Mouse (Mus musculus) hindbrain, embryonic 15.5 days (tissue): ENCODE measurements around the gene Gm498. TPM values are rescaled to one million over a fixed set of nuclear protein-coding genes. Genes with fewer than 3 reads are reported as not detected.
A peak's percentile ranks its signal among the peaks of the same experiment; 100 is the strongest.

Experiments
- ATAC-seq: fragments of 200-750 bp; cut with Nextera tagmentation; 2 replicates; pipeline ENCODE4 v1.8.0; 2017; ENCODE audit warnings: low read depth, moderate number of reproducible peaks, moderate TSS enrichment; ENCODE audit not compliant: low FRiP score
- H3K27ac ChIP-seq: fragments of 300-500 bp; sonication (generic); replicated peaks from 2 replicates; pipeline ENCODE4 v1.5.1; 2015; ENCODE audit warnings: mild to moderate bottlenecking, inconsistent platforms
- H3K27me3 ChIP-seq: fragments of 300-500 bp; sonication (generic); 2 replicates; pipeline ENCODE4 v1.6.1; 2015; ENCODE audit warnings: control low read depth, inconsistent platforms
- H3K36me3 ChIP-seq: fragments of 300-500 bp; sonication (generic); 2 replicates; pipeline ENCODE4 v1.6.1; 2015; ENCODE audit warnings: control low read depth, inconsistent platforms
- H3K4me1 ChIP-seq: fragments of 300-500 bp; sonication (generic); replicated peaks from 2 replicates; pipeline ENCODE4 v1.6.1; 2015; ENCODE audit warnings: control low read depth, inconsistent platforms
- H3K4me2 ChIP-seq: fragments of 300-500 bp; sonication (generic); 2 replicates; pipeline ENCODE4 v1.6.1; 2015; ENCODE audit warnings: moderate library complexity, mild to moderate bottlenecking, inconsistent platforms
- H3K4me3 ChIP-seq: fragments of 300-500 bp; sonication (generic); 2 replicates; pipeline ENCODE4 v1.5.1; 2015; ENCODE audit warnings: mild to moderate bottlenecking, inconsistent platforms
- H3K9ac ChIP-seq: fragments of 300-500 bp; sonication (generic); 2 replicates; pipeline ENCODE4 v1.6.1; 2015; ENCODE audit warnings: inconsistent platforms
- H3K9me3 ChIP-seq: fragments of 300-500 bp; sonication (generic); 2 replicates; pipeline ENCODE4 v1.6.1; 2016; ENCODE audit warnings: control low read depth, inconsistent platforms
- WGBS: fragments of 180-500 bp; shearing (Covaris S2); methylation state at CpG from one replicate; pipeline ENCODE4 v1.1.7; 2015; 5-methylcytosine and 5-hydroxymethylcytosine counted together
- polyA plus RNA-seq: library from polyadenylated mRNA; unstranded; fragments of >200 nt; fragmentation: Nextera tagmentation; extraction: Ambion mirVana; gene quantifications from 2 replicates; pipeline ENCODE4 v1.2.1, GENCODE M21; 2015

Gm498 gene
- not detected in 2 replicates for polyA plus RNA-seq

GRCm38 (mm10) chr7:143866538-143866937, at the start of gene Gm498:
TSS of gene Gm498 (plus strand) at chr7:143866838.
- Histone ChIP-seq H3K9ac (no peak within 1 kb of the TSS), H3K27ac (no peak within 1 kb of the TSS), H3K4me3 (no peak within 1 kb of the TSS), H3K4me2 (no peak within 1 kb of the TSS), H3K4me1 (no peaks in the 10 kb centered on the region), H3K27me3 (no peaks in the 10 kb centered on the region), H3K36me3 (no peaks in the 10 kb centered on the region), H3K9me3 (no peaks in the 10 kb centered on the region)
- 91% methylated on average over 2 of the region's 2 CpGs for WGBS
- no peak for ATAC-seq

GRCm38 (mm10) chr7:143819201-143819600, 47.4 kb upstream of the Gm498 start:
- no peak overlapping the region for H3K4me3 ChIP-seq
- H3K4me2 ChIP-seq, result no peak overlapping the region
- H3K27me3 ChIP-seq, result no peaks in the 10 kb centered on the region
- no peak overlapping the region for H3K9ac ChIP-seq
- H3K27ac ChIP-seq, result no peak overlapping the region
- 84% methylated on average over 4 of the region's 4 CpGs for WGBS
- no peak for ATAC-seq
- H3K36me3 ChIP-seq, result peaks cover 13% of the 10 kb centered on the region; the same call in 1 of the 2 replicates
- peaks cover 16% of the 10 kb centered on the region for H3K4me1 ChIP-seq
- no peaks in the 10 kb centered on the region for H3K9me3 ChIP-seq

DNA sequence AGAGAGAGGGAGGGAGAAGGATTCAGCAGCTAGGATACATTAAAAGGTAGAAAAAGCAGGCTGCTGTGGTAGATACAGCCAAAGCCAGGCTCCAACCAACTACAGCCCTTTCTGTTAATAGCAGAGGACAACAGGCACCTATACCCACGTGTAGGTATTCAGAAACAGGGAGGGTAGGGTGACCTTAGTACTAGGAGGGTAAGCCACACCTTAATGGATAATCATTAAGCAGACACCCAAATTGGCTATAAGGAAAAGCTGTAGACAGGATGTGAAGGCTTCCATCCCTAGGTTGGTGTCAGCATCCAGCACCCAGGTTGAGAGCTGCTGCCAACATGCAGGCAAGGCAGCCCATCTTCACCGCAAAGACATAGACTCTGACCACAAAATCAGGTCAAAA, 45.4 kb upstream of the Gm498 start:
- H3K36me3 ChIP-seq, result 0 out of 2 replicates have a peak, but pooled peaks cover 3% of the 10 kb centered on the region
- no peak overlapping the region for H3K9ac ChIP-seq
- H3K27me3 ChIP-seq, result no peaks in the 10 kb centered on the region
- peaks cover 16% of the 10 kb centered on the region for H3K4me1 ChIP-seq
- H3K4me2 ChIP-seq, result no peak overlapping the region
- no peak for ATAC-seq
- 85% methylated on average over 2 of the region's 2 CpGs for WGBS
- no peak overlapping the region for H3K27ac ChIP-seq
- H3K9me3 ChIP-seq, result no peaks in the 10 kb centered on the region
- H3K4me3 ChIP-seq, result no peak overlapping the region

- peak within 1 kb of the TSS; percentile 57 for H3K4me3 ChIP-seq
- H3K27me3 ChIP-seq, result no peaks in the 10 kb centered on the region
- peak within 1 kb of the TSS; percentile 70 for H3K4me2 ChIP-seq
- no peaks in the 10 kb centered on the region for H3K9me3 ChIP-seq
- H3K27ac ChIP-seq, result peak within 1 kb of the TSS; percentile 82
- peak within 1 kb of the TSS; percentile 73 for H3K9ac ChIP-seq
- ATAC-seq, result peak; percentile 98
- WGBS, result under 1% methylated on average over 40 of the region's 40 CpGs
- peaks cover 16% of the 10 kb centered on the region for H3K4me1 ChIP-seq
- 0 out of 2 replicates have a peak, but pooled peaks cover 3% of the 10 kb centered on the region for H3K36me3 ChIP-seq
Measured at GRCm38 (mm10) chr7:143822375-143823265, 44.0 kb upstream of the Gm498 start, which contains the start of the genes Nadsyn1 and Dhcr7. TSS of gene Nadsyn1 (minus strand) at chr7:143822849. TSS of gene Dhcr7 (plus strand) at chr7:143823145.

GRCm38 (mm10) chr7:143823266-143823605, 43.4 kb upstream of the Gm498 start:
- Histone ChIP-seq H3K4me3 (peak overlapping the region; percentile 57), H3K9ac (peak overlapping the region; percentile 34), H3K4me2 (peak overlapping the region; percentile 70), H3K36me3 (0 out of 2 replicates have a peak, but pooled peaks cover 3% of the 10 kb centered on the region), H3K9me3 (no peaks in the 10 kb centered on the region), H3K27me3 (no peaks in the 10 kb centered on the region), H3K27ac (peak overlapping the region; percentile 82), H3K4me1 (peaks cover 16% of the 10 kb centered on the region)
- ATAC-seq, result peak; percentile 35; the same call in 1 of the 2 replicates
- 80% methylated on average over 4 of the region's 4 CpGs for WGBS

- ATAC-seq, result no peak
- H3K36me3 ChIP-seq, result no peaks in the 10 kb centered on the region
- H3K27me3 ChIP-seq, result no peaks in the 10 kb centered on the region
- peaks cover 31% of the 10 kb centered on the region for H3K4me1 ChIP-seq
- H3K4me2 ChIP-seq, result no peak overlapping the region
- H3K27ac ChIP-seq, result no peak overlapping the region
- WGBS, result 89% methylated on average over 2 of the region's 2 CpGs
- no peaks in the 10 kb centered on the region for H3K9me3 ChIP-seq
- no peak overlapping the region for H3K4me3 ChIP-seq
- no peak overlapping the region for H3K9ac ChIP-seq
Measured at GRCm38 (mm10) chr7:143826985-143827384, 39.7 kb upstream of the Gm498 start.

GRCm38 (mm10) chr7:143829504-143830331, 36.9 kb upstream of the Gm498 start:
- Histone ChIP-seq H3K27me3 (no peaks in the 10 kb centered on the region), H3K9me3 (no peaks in the 10 kb centered on the region), H3K27ac (peak overlapping the region; percentile 96), H3K36me3 (no peaks in the 10 kb centered on the region), H3K9ac (peak overlapping the region; percentile 73), H3K4me1 (peaks cover 49% of the 10 kb centered on the region), H3K4me2 (peak overlapping the region; percentile 82), H3K4me3 (peak overlapping the region; percentile 61)
- peak; percentile 98 for ATAC-seq
- under 1% methylated on average over 37 of the region's 37 CpGs for WGBS

DNA sequence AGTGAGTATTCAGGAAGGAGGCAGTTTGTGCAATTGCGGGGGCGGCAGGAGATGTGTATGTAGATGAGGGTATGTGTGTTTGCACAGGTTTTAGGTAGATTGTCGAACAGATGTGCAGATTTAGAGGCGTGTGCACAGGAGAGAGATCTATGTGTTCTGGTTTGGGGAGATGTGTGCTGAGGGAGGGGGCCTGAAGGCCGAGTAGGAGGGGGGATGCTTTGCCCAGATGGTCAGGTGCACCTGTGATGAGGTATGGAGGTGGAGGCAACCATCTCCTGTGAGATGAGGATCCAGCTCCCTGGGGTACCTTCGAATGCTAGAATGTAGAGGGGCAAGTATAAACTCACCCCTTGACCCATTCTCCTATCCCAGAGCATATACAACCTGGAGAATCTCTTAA, 36.2 kb upstream of the Gm498 start:
- Histone ChIP-seq H3K9me3 (no peaks in the 10 kb centered on the region), H3K4me3 (peak overlapping the region; percentile 61), H3K27me3 (no peaks in the 10 kb centered on the region), H3K27ac (peak overlapping the region; percentile 96), H3K9ac (peak overlapping the region; percentile 73), H3K4me1 (peaks cover 56% of the 10 kb centered on the region), H3K36me3 (no peaks in the 10 kb centered on the region), H3K4me2 (peak overlapping the region; percentile 82)
- WGBS, result 6% methylated on average over 6 of the region's 6 CpGs
- peak; percentile 9 for ATAC-seq

GRCm38 (mm10) chr7:143832196-143832595, 34.4 kb upstream of the Gm498 start:
- WGBS, result 83% methylated on average over 8 of the region's 8 CpGs
- Histone ChIP-seq H3K27me3 (no peaks in the 10 kb centered on the region), H3K9ac (0 out of 2 replicates have a peak overlapping the region, but pooled peaks have one; percentile 5), H3K27ac (no peak overlapping the region), H3K4me2 (peak overlapping the region; percentile 82), H3K4me3 (peak overlapping the region; percentile 61), H3K4me1 (peaks cover 65% of the 10 kb centered on the region), H3K36me3 (peaks cover 3% of the 10 kb centered on the region; the same call in 1 of the 2 replicates), H3K9me3 (no peaks in the 10 kb centered on the region)
- ATAC-seq, result no peak

DNA sequence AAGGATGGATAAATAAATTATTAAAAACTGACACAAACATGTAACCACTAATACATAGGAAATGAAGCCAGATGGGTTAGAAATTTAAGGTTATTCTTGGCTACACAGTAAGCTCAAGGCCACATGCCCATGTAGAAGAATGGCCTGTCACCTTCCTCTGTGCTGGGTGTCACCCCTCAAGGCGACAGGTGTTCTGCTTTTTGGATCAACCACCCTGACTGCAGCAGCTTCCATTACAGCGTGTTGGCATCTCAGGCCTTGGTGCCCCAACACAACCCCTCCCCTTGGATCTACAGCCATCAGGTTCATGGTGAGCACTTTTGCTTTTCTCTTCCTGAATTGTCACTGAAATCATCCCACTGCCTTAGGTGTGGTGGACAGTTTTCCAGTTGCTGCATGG, 34.0 kb upstream of the Gm498 start:
- Histone ChIP-seq H3K27me3 (no peaks in the 10 kb centered on the region), H3K4me1 (peaks cover 65% of the 10 kb centered on the region), H3K9ac (no peak overlapping the region), H3K36me3 (peaks cover 7% of the 10 kb centered on the region; the same call in 1 of the 2 replicates), H3K4me2 (peak overlapping the region; percentile 82), H3K27ac (no peak overlapping the region), H3K9me3 (no peaks in the 10 kb centered on the region), H3K4me3 (no peak overlapping the region)
- ATAC-seq, result no peak
- 96% methylated on average over 2 of the region's 2 CpGs for WGBS

GRCm38 (mm10) chr7:143833581-143834190, 33.0 kb upstream of the Gm498 start:
- WGBS, result 83% methylated on average over 6 of the region's 6 CpGs

More at GRCm38 (mm10) chr7:143833581-143834190, 33.0 kb upstream of the Gm498 start:
- Histone ChIP-seq H3K27me3 (no peaks in the 10 kb centered on the region), H3K4me2 (no peak overlapping the region), H3K9me3 (no peaks in the 10 kb centered on the region), H3K9ac (no peak overlapping the region), H3K27ac (no peak overlapping the region), H3K36me3 (peaks cover 18% of the 10 kb centered on the region), H3K4me1 (peaks cover 65% of the 10 kb centered on the region), H3K4me3 (no peak overlapping the region)
- ATAC-seq, result no peak
